Mouse (Mus musculus) testis, adult 2 months (tissue): Measurements from ENCODE around the gene Lypd6.

ENCODE experiments used
- CTCF ChIP-seq: fragments of 200-500 bp; IDR thresholded peaks from 2 replicates; pipeline ENCODE4 v1.5.1; 2012; ENCODE audit warnings: low read depth, mild to moderate bottlenecking, inconsistent platforms, low read length, moderate library complexity; ENCODE audit not compliant: control insufficient read depth, insufficient read depth, insufficient replicate concordance
- POLR2A ChIP-seq: fragments of 200-500 bp; IDR thresholded peaks from 2 replicates; pipeline ENCODE4 v1.6.1; 2012; ENCODE audit warnings: low read depth, mild to moderate bottlenecking, inconsistent platforms, low read length, moderate library complexity; ENCODE audit not compliant: control insufficient read depth

DNA sequence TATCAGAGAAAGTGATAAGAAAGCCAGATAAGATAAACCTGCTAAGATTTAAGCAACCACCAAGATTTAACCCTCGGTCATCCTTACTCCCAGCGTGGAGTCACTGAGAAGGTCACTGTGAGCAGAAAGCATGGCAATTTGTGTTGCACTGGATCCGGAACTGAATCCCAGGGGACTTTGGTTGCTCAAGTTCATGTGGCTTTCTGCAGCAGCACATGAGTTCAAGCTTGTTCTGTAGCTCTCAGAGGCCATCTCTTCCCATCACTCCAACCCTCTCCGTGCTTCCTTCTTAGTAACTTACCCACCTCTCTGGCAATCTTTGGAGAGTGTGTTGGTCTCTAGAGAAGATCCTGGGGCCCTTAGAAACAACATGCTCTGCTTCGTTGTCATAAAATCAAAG, 84.6 kb downstream of the Lypd6 start:
- TF ChIP-seq CTCF = no peak
- TF ChIP-seq POLR2A = no peak
